Mouse (Mus musculus) liver, postnatal 0 days (tissue): ENCODE measurements around the gene Cox10. TPM values are rescaled to one million over a fixed set of nuclear protein-coding genes. Genes with fewer than 3 reads are reported as not detected.

Experiments
- ATAC-seq: fragments of 200-750 bp; cut with Nextera tagmentation; 2 replicates; pipeline ENCODE4 v1.8.0; 2017; ENCODE audit warnings: mild to moderate bottlenecking, moderate library complexity
- DNase-seq: peaks from one replicate; pipeline ENCODE4 v3.0.0-alpha.2; 2016
- H3K27ac ChIP-seq: fragments of 300-500 bp; sonication (generic); 2 replicates; pipeline ENCODE4 v1.5.1; 2014; ENCODE audit warnings: antibody characterized with exemption, moderate library complexity, mild to moderate bottlenecking, low read depth
- H3K27me3 ChIP-seq: fragments of 300-500 bp; sonication (generic); 2 replicates; pipeline ENCODE4 v1.6.1; 2014; ENCODE audit warnings: low read length, control low read depth, mixed read lengths; ENCODE audit not compliant: insufficient read depth
- H3K36me3 ChIP-seq: fragments of 300-500 bp; sonication (generic); replicated peaks from 2 replicates; pipeline ENCODE4 v1.6.1; 2014; ENCODE audit warnings: mild to moderate bottlenecking, control low read depth, low read length, moderate library complexity, mixed read lengths; ENCODE audit not compliant: insufficient read depth
- H3K4me1 ChIP-seq: fragments of 300-500 bp; sonication (generic); 2 replicates; pipeline ENCODE4 v1.6.1; 2014; ENCODE audit warnings: antibody characterized with exemption, mild to moderate bottlenecking, control low read depth; ENCODE audit not compliant: insufficient read depth
- H3K4me2 ChIP-seq: fragments of 300-500 bp; sonication (generic); 2 replicates; pipeline ENCODE4 v1.6.1; 2014; ENCODE audit warnings: low read depth, mild to moderate bottlenecking, low read length, moderate library complexity, mixed read lengths
- H3K4me3 ChIP-seq: fragments of 300-500 bp; sonication (generic); 2 replicates; pipeline ENCODE4 v1.5.1; 2014; ENCODE audit warnings: low read depth, low read length
- H3K9ac ChIP-seq: fragments of 300-500 bp; sonication (generic); replicated peaks from 2 replicates; pipeline ENCODE4 v1.6.1; 2014; ENCODE audit warnings: mild to moderate bottlenecking, moderate library complexity
- H3K9me3 ChIP-seq: fragments of 300-500 bp; sonication (generic); 2 replicates; pipeline ENCODE4 v1.6.1; 2016; ENCODE audit warnings: mild to moderate bottlenecking, control low read depth, low read length, mixed read lengths
- CTCF ChIP-seq: sonication (generic); IDR thresholded peaks from 2 replicates; pipeline ENCODE4 v1.5.1; 2016; ENCODE audit warnings: antibody characterized with exemption, low read depth
- EP300 ChIP-seq: IDR thresholded peaks from 2 replicates; pipeline ENCODE4 v1.6.1; 2016; ENCODE audit warnings: antibody characterized with exemption, low read depth, mild to moderate bottlenecking
- WGBS: fragments of 180-500 bp; shearing (Covaris S2); extraction: QIAGEN DNeasy Blood & Tissue Kit; methylation state at CpG from one replicate; pipeline ENCODE4 v1.1.7; 2014; ENCODE audit not compliant: insufficient replicate concordance; 5-methylcytosine and 5-hydroxymethylcytosine counted together
- polyA plus RNA-seq: library from polyadenylated mRNA; unstranded; fragments of >200 nt; fragmentation: Nextera tagmentation; extraction: Ambion mirVana; gene quantifications from 2 replicates; pipeline ENCODE4 v1.2.1, GENCODE M21; 2015

The Cox10 gene
- polyA plus RNA-seq, 1 experiment from 2014 or later: 13.1 TPM

DNA sequence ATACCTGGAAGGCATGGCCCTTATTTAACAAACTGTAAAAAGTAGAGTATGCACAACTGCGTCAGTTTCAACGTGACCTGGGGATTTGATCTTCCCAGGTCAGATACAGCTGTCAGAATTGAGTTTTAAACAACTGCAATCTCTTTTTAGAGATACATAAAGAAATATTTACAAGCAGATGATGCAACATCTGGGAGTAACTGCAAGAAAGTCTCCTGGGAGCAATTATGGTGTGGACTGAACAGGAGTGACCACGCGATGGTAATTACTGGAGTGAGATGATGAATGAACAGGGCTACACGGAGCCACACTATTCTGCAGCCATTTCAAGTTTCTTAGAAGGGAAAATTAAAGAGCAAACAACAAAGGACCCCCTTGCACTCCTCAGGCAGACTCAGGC lies 20.8 kb upstream of the Cox10 start:
- no peak for ATAC-seq
- no peak for TF ChIP-seq EP300
- TF ChIP-seq CTCF: no peak
- Histone ChIP-seq H3K4me1 (no peaks in the 10 kb centered on the region), H3K9me3 (no peaks in the 10 kb centered on the region), H3K4me2 (no peak overlapping the region), H3K27me3 (no peaks in the 10 kb centered on the region), H3K27ac (no peak overlapping the region), H3K4me3 (no peak overlapping the region), H3K9ac (no peak overlapping the region), H3K36me3 (no peaks in the 10 kb centered on the region)
- no peak for DNase-seq
- WGBS: 89% methylated on average over 5 of the region's 5 CpGs

DNA sequence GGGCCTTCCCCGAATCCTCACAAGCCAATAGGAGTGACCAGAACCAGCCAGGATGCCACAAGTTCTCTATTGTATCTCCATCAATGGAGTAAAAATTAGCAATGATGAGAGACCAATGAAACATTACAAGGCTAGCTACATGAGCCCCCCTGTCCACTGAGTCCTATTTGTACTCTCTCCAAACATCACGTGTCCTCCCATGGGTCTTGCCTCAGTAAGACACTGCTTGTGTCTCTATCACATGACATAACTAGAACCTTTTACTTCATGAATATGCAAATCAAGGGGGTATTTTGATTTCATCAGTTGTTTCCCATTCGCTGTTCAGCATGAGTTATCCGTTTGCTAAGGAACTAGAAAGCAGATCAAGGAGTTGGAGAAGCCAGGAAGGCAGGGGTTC lies 13.8 kb upstream of the Cox10 start:
- no peaks in the 10 kb centered on the region for H3K27me3 ChIP-seq
- H3K9me3 ChIP-seq: no peaks in the 10 kb centered on the region
- no peak for TF ChIP-seq EP300
- TF ChIP-seq CTCF: no peak
- ATAC-seq (no peak), DNase-seq (no peak)
- 84% methylated on average over 4 of the region's 4 CpGs for WGBS
- H3K27ac ChIP-seq: no peak overlapping the region
- H3K36me3 ChIP-seq: no peaks in the 10 kb centered on the region
- H3K4me1 ChIP-seq: no peaks in the 10 kb centered on the region
- no peak overlapping the region for H3K9ac ChIP-seq
- H3K4me2 ChIP-seq: no peak overlapping the region
- H3K4me3 ChIP-seq: no peak overlapping the region

DNA sequence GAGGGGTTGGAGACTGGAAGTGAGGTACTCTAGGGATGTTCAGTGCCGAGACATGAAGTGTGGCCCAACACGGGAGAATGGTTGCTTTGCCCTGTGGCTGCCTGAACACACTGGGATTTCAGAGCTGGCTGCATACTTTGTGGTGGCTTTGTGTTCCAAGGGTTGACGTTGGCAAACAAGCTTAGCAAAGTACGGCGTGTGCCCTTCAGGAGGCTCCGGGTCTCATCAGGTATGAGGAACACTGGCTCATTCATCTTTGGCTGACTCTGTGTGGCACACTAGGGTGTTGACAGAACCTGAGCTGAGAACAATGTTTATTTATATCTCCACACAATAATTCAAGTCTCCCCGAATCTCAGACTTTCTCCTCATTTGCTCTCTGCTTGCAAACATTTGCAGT lies 11.9 kb upstream of the Cox10 start:
- DNase-seq (no peak), ATAC-seq (no peak)
- no peak overlapping the region for H3K27ac ChIP-seq
- H3K9me3 ChIP-seq: no peaks in the 10 kb centered on the region
- no peak overlapping the region for H3K4me3 ChIP-seq
- no peaks in the 10 kb centered on the region for H3K36me3 ChIP-seq
- TF ChIP-seq CTCF (no peak), EP300 (no peak)
- no peaks in the 10 kb centered on the region for H3K27me3 ChIP-seq
- no peak overlapping the region for H3K9ac ChIP-seq
- WGBS: 81% methylated on average over 7 of the region's 7 CpGs
- no peaks in the 10 kb centered on the region for H3K4me1 ChIP-seq
- no peak overlapping the region for H3K4me2 ChIP-seq

DNA sequence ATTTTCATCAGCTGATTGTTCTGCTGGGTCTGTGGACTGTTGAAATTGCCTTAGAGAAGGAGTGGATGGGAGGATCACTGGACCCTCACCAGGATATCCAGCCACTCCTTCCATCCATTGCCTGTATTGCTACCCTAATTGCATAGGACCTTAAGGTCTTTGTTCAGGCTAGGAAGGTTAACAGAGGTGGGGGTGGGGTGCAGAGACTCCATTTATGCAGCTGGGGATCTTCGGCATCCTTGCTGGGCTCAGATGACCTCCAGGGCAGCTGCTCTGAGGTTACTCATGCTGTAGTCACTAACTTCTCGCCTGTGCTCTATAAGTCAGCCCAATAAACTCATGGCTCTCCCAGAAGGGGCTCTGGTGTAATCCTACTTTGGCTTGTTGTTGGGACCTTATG lies 10.4 kb upstream of the Cox10 start:
- no peak for DNase-seq
- no peak for ATAC-seq
- WGBS: 76% methylated on average over 2 of the region's 2 CpGs
- Histone ChIP-seq H3K9ac (no peak overlapping the region), H3K27me3 (no peaks in the 10 kb centered on the region), H3K27ac (no peak overlapping the region), H3K9me3 (no peaks in the 10 kb centered on the region), H3K4me2 (no peak overlapping the region), H3K36me3 (no peaks in the 10 kb centered on the region), H3K4me1 (no peaks in the 10 kb centered on the region), H3K4me3 (no peak overlapping the region)
- TF ChIP-seq CTCF (no peak), EP300 (no peak)

DNA sequence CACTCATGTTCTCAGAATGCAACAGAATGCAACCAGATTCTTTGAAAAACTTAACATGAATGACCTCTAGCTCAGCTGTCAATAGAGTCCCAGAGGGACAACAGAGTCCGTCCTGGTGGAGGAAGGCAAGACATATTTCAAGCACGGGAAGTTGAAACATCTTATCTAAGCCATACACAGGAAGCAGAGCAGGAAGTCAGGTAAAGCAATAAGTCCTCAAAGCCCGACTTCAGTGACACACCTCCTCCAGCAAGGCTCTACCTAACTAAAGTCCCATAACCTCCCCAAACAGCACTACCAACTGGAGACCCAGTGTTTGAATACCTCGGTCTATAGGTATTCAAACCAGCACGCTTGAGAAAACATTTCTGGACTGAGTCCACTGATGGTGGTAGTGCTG lies 6.6 kb upstream of the Cox10 start:
- Histone ChIP-seq H3K4me3 (no peak overlapping the region), H3K4me2 (no peak overlapping the region), H3K9me3 (no peaks in the 10 kb centered on the region), H3K27me3 (no peaks in the 10 kb centered on the region), H3K4me1 (no peaks in the 10 kb centered on the region), H3K27ac (no peak overlapping the region), H3K36me3 (no peaks in the 10 kb centered on the region; the same call in 1 of the 2 replicates), H3K9ac (no peak overlapping the region)
- 56% methylated on average over 5 of the region's 5 CpGs for WGBS
- TF ChIP-seq EP300 (no peak), CTCF (no peak)
- DNase-seq (no peak), ATAC-seq (no peak)

DNA sequence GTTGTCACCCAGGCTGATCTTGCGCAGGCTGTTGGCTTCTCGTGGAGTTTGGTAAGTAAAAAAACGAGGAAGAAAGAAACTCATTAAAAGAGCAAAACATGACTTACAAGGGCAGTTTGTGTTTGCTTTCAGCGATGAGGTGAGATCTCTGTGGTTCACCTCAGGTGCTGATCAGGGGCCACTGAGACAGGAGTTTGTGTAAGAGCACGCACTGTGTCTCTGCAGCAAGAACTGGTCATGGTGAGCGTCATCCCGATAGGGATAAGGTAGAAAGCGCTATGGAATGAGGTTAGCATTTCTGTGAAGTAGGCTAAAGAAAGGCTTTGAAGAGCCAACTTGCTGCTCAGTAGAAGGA lies 436 bp upstream of the Cox10 start:
- TF ChIP-seq CTCF (no peak), EP300 (no peak)
- H3K27ac ChIP-seq: peak overlapping the region; percentile 97
- H3K4me2 ChIP-seq: peak overlapping the region; percentile 93
- no peaks in the 10 kb centered on the region for H3K9me3 ChIP-seq
- H3K9ac ChIP-seq: peak overlapping the region; percentile 77
- ATAC-seq: peak; percentile 76
- H3K4me3 ChIP-seq: peak overlapping the region; percentile 93
- 2% methylated on average over 8 of the region's 8 CpGs for WGBS
- peaks cover 9% of the 10 kb centered on the region for H3K4me1 ChIP-seq
- no peak for DNase-seq
- no peaks in the 10 kb centered on the region; the same call in 1 of the 2 replicates for H3K36me3 ChIP-seq
- H3K27me3 ChIP-seq: no peaks in the 10 kb centered on the region

DNA sequence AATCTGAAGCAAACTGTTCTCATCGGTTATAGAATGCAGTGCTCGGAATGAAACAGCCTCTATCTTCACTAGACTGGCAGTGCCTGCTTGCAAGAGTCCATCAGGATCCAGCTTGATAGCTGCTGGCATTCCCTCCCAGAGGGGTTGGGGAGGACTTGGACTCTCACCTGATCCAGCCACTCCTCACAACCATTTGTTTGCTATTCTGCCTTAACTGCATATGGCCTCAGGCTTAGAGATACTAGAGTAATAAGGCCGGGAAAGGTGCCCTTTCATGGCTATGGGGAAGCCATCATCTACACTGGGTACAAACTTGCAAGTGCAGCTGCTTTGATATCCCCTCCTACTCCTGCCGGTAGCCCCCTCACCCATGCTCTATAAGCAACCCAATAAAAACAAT lies 3.1 kb downstream of the Cox10 start:
- Histone ChIP-seq H3K36me3 (0 out of 2 replicates have a peak, but pooled peaks cover 4% of the 10 kb centered on the region), H3K9ac (no peak overlapping the region), H3K9me3 (no peaks in the 10 kb centered on the region), H3K4me2 (no peak overlapping the region), H3K4me3 (no peak overlapping the region), H3K27me3 (no peaks in the 10 kb centered on the region), H3K27ac (no peak overlapping the region), H3K4me1 (peaks cover 9% of the 10 kb centered on the region)
- ATAC-seq (no peak), DNase-seq (no peak)
- WGBS: 76% methylated on average over 4 of the region's 4 CpGs
- TF ChIP-seq CTCF: no peak
- TF ChIP-seq EP300: no peak
